Comparison of ENCODE assay signal across 18 mouse cellular contexts in genomic region chrX:105114994-105115393, GRCm38 (mm10).
"Had no signal": no experiment of that assay in that cellular context is flagged by ENCODE, and none has a peak within 500 bp of the region (broad histone marks: within the 10 kb centered on the region; RNA-seq: fewer than 3 reads in every experiment).

No protein-coding gene starts in this region.

- H3K4me1 ChIP-seq: limb, embryonic 10.5 days; limb, embryonic 13.5 days; midbrain, embryonic 12.5 days; midbrain, embryonic 15.5 days; neural tube, embryonic 12.5 days; neural tube, embryonic 15.5 days had no signal

- H3K27me3 ChIP-seq: neural tube, embryonic 12.5 days had no signal

- H3K4me3 ChIP-seq: limb, embryonic 10.5 days; limb, embryonic 13.5 days; midbrain, embryonic 12.5 days; midbrain, embryonic 15.5 days; neural tube, embryonic 12.5 days; neural tube, embryonic 15.5 days had no signal

- ATAC-seq: liver, postnatal 0 days; lung, postnatal 0 days; midbrain, embryonic 15.5 days had no signal

- DNase-seq: kidney, postnatal 4 days; liver, postnatal 0 days; lung, embryonic 14.5 days; right cerebral cortex, adult 18-20 months; right cerebral cortex, postnatal 14 days; right cerebral cortex, postnatal 4 days; thymus, adult 2 months; thymus, postnatal 14 days; thymus, postnatal 4 days had no signal

- H3K36me3 ChIP-seq: limb, embryonic 10.5 days; limb, embryonic 13.5 days; midbrain, embryonic 12.5 days; midbrain, embryonic 15.5 days; neural tube, embryonic 12.5 days; neural tube, embryonic 15.5 days had no signal

- H3K27ac ChIP-seq: limb, embryonic 10.5 days; limb, embryonic 13.5 days; liver, embryonic 14.5 days; midbrain, embryonic 12.5 days; midbrain, embryonic 15.5 days; neural tube, embryonic 12.5 days; neural tube, embryonic 15.5 days; stomach, postnatal 0 days had no signal

- H3K9ac ChIP-seq: limb, embryonic 13.5 days; liver, embryonic 14.5 days; liver, postnatal 0 days; lung, embryonic 14.5 days; midbrain, embryonic 12.5 days; midbrain, embryonic 15.5 days; neural tube, embryonic 12.5 days; neural tube, embryonic 15.5 days had no signal
